Mouse (Mus musculus) testis, adult 2 months (tissue): Measurements from ENCODE around the gene Ankrd6.

Experiments
- CTCF ChIP-seq: fragments of 200-500 bp; IDR thresholded peaks from 2 replicates; pipeline ENCODE4 v1.5.1; 2012; ENCODE audit warnings: low read depth, mild to moderate bottlenecking, inconsistent platforms, low read length, moderate library complexity; ENCODE audit not compliant: control insufficient read depth, insufficient read depth, insufficient replicate concordance
- POLR2A ChIP-seq: fragments of 200-500 bp; IDR thresholded peaks from 2 replicates; pipeline ENCODE4 v1.6.1; 2012; ENCODE audit warnings: low read depth, mild to moderate bottlenecking, inconsistent platforms, low read length, moderate library complexity; ENCODE audit not compliant: control insufficient read depth

GRCm38 (mm10) chr4:32767471-32767870 lies 183.2 kb downstream of the Ankrd6 start:
- TF ChIP-seq POLR2A, result no peak
- TF ChIP-seq CTCF, result no peak
